Mouse (Mus musculus) right cerebral cortex, postnatal 25 days (tissue): ENCODE results near the gene Med25.
"Not testable (repeated sequence)": the region's sequence is repeated elsewhere in the genome, so short reads cannot be mapped to it uniquely, and the experiment has no call there.

Source experiments
- DNase-seq: peaks from one replicate; pipeline ENCODE4 v3.0.0; 2022

Gene Med25

GRCm38 (mm10) chr7:44891611-44892010 lies 901 bp downstream of the Med25 start:
- DNase-seq = no peak

- no peak for DNase-seq
Measured at GRCm38 (mm10) chr7:44890737-44891136, 1.8 kb downstream of the Med25 start.

- DNase-seq = no peak
Measured at GRCm38 (mm10) chr7:44890180-44890579, 2.3 kb downstream of the Med25 start.

GRCm38 (mm10) chr7:44888256-44889105 lies 4.0 kb downstream of the Med25 start:
- DNase-seq = no peak

DNA sequence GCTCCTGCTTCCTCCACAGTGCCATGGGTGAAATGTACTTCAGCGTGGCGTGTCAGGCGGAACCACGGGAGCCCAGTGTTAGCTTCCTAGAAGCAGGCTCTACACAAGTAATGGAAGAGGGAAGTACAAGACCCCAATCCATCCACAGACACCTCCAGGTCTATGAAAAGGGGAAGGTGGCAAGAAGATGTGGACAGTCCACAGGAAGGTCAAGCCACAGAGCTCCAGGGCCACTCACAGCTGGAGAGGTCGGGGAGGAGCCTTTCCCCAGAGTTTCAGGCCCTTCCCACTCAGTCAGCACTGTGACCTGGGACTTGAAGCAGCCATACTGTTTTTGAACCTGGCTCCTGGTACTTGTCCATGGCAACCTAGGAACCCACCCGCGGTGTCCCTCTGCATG lies 5.5 kb downstream of the Med25 start:
- DNase-seq = no peak

- DNase-seq = no peak
Measured at GRCm38 (mm10) chr7:44884637-44885036, 7.9 kb downstream of the Med25 start.

- DNase-seq = no peak
Measured at GRCm38 (mm10) chr7:44883036-44883435, 9.5 kb downstream of the Med25 start.

GRCm38 (mm10) chr7:44877833-44878232 lies 14.7 kb downstream of the Med25 start:
- DNase-seq = no peak

DNA sequence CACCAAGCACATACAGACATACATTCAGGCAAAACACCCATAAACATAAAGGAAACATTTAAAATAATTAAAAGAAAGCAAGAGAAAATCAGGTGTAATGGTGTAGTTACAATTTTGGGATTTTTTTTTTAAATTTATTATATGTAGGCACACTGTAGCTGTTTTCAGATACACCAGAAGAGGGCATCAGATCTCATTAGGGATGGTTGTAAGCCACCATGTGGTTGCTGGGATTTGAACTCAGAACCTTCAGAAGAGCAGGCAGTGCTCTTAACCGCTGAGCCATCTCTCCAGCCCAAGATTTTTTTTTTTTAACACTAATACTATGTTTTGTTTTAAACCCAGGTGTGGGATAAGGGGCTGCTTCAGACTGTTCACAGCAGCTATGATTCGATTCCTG lies 20.7 kb downstream of the Med25 start:
- not testable (repeated sequence) for DNase-seq

GRCm38 (mm10) chr7:44871181-44871580 lies 21.3 kb downstream of the Med25 start:
- no peak for DNase-seq

GRCm38 (mm10) chr7:44870614-44871013 lies 21.9 kb downstream of the Med25 start:
- no peak for DNase-seq

GRCm38 (mm10) chr7:44869697-44870528 lies 22.6 kb downstream of the Med25 start, which contains the start of gene Ptov1:
Gene Ptov1, minus strand, starts transcription at chr7:44869788.
- peak; percentile 94 for DNase-seq

- DNase-seq = peak; percentile 64
Measured at GRCm38 (mm10) chr7:44868919-44869696, 23.4 kb downstream of the Med25 start.

DNA sequence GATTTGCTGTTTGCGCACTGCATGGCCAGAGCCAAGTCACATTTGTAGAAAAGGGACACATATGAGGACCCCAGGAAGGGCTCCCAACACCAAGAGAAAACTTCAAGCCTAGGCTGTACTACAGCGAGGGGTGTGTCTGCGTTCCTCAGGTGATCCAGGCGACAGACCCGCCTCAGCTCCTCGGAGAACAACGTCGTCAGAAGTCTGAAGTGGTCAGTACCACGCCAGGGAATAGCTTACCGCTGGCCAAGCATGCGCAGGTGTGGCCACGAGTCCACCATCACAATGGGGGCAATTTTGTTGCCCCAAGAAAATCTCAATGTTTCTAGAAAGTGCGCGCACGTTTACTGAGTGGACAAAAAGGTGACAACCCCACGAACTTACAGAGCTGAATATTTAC lies 24.0 kb downstream of the Med25 start:
- DNase-seq = no peak

- no peak for DNase-seq
Measured at GRCm38 (mm10) chr7:44867802-44868201, 24.7 kb downstream of the Med25 start.

DNA sequence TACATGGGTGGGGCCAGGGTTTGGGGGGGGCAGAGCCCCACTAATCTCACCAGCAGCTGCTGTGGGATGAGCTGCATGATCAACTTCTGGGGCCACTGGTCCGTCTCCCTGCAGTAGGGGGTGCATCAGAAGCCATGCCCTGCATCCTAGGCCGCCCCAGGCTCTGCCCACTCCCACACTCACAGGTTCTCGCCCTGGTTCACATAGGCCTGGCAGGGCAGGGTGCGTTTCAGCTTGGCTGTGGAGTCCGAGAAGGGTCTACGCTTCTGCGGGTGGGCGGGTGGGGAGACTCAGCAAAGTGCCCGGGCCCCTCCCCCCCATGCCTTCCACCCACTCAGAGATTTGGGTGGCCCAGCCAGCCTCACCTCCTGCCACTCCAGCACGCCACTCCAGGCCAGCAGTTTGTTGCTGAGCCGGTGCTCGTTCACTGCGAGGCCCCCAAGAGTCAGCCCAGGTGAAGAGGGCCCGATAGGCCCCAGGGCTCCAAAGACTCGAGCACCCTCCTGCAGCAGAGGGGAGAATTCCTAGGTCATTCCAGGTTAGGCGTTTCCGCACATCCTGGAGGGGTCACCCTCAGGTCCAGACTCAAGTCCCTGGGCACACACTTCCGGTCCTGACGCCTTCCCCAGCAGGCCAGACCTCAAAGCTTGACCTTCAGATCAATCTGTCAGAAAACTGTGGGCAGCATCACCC lies 25.4 kb downstream of the Med25 start:
- no peak for DNase-seq

- DNase-seq = no peak
Measured at GRCm38 (mm10) chr7:44866276-44867009, 26.1 kb downstream of the Med25 start.

DNA sequence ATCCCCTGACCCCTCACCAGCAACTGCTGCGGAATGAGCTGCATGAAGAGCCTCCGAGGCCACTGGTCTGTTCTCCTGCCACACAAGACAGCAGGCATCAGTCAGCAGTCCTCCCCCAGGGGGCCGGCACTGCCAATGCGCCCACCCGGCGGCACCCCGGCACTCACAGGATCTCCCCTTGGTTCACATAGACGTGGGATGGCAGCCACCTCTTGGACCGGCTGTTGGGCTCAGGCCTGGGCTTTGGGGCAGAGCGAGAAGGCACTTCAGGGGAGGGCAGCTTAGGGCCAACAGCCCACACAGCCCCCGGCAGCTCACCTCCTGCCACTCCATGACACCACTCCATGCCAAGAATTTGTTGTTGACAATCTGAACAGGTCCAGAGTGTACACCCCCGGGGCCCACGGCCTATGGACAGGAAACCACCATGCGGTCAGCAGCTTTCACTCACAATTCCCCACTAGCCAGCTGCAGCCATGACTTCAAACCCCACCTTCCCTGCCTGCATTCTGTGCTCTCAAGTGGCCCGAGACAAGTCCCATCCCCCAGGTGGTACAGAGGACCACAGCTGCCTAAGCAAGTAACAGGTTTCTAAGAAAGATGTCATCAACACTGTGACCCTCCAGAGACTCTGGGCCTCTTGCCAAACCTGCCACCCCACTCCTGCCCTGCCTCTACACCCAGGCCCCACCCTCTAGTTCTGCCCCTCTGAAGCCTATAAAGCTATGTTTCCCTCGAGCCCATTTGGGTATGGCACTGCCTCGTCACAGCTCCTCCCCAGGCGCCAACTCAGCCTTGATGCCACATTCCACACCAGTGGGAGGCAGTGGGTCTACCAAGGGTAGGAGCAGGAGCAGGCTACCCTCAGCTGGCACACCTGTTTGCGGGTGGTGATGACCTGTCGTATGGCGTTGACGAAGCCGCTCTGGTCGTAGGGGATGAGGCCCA lies 27.6 kb downstream of the Med25 start:
- DNase-seq = no peak

- no peak for DNase-seq
Measured at GRCm38 (mm10) chr7:44863982-44864494, 28.5 kb downstream of the Med25 start.

DNA sequence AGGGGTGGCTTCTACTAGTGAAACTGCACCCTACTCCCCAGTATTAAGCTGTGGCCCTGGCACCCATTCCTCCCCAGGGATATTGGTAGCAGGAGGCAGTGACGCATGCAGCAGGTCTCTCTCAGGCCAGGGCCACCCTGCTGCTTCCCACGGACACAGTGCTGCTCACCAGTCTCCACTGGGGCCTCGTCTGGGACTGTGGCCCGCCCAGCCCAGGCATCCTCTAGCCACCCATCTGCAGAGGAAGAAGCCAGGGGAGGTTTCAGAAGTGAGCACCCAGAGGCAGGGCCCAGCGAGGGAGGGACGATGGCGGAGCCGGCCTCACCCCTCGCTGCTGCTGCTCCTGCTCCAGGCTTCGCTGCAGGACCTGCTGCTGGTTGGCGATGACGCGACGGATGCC lies 29.3 kb downstream of the Med25 start:
- DNase-seq = no peak
